8 mouse cellular contexts compared by ENCODE assay signal in the genomic region with DNA sequence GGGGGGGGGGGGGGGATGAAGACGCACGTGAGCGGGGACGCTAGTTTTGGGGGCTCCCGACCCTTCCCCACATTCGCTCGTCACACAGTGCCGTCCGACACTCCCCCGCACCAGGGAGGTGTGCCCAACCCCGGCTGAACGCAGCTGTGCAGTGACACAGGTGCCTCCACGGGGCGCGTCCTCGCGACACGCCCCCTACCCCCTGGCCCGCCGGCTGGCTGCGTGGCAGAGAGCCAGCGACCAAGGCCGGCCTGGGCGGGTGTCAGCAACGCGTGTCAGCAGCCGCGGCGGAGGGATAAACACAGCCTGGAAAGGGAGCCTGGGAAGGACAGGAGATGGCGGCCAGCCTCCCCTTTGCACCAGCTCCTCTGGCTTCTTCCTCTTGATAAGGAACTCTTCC. TPM values are rescaled to one million over a fixed set of nuclear protein-coding genes. Genes with fewer than 3 reads are reported as not detected.
DNase-seq lines count a peak whose midpoint lies in the region; ATAC-seq and TF ChIP-seq lines count a peak whose summit lies in the region.

No protein-coding gene starts in this region.

- peaks cover 84% of the 10 kb centered on the region for H3K4me1 ChIP-seq in heart, embryonic 12.5 days (replicated peaks)
- peaks cover 53% of the 10 kb centered on the region for H3K4me1 ChIP-seq in limb, embryonic 13.5 days
- peaks cover 66% of the 10 kb centered on the region for H3K4me1 ChIP-seq in neural tube, embryonic 11.5 days (ENCODE audit: control insufficient read depth, insufficient read depth, low read length)

- TF ChIP-seq CTCF in gastrocnemius, adult 2 months (IDR thresholded peaks at IDR 0.05), result no peak

- intact Hi-C loops in gastrocnemius, adult 2 months (cut with DNase I), result no loop called here

- H3K4me3 ChIP-seq in gastrocnemius, adult 2 months, result peak overlapping the region; percentile 72
- peak overlapping the region; percentile 82 for H3K4me3 ChIP-seq in heart, embryonic 12.5 days
- peak overlapping the region; percentile 45 for H3K4me3 ChIP-seq in limb, embryonic 13.5 days
- peak overlapping the region; percentile 43 for H3K4me3 ChIP-seq in neural tube, embryonic 11.5 days (ENCODE audit: low read depth, low read length)

- no peak overlapping the region for H3K27ac ChIP-seq in gastrocnemius, adult 2 months
- peak overlapping the region; percentile 99 for H3K27ac ChIP-seq in heart, embryonic 12.5 days (ENCODE audit: poor library complexity, severe bottlenecking)
- H3K27ac ChIP-seq in limb, embryonic 13.5 days, result no peak overlapping the region
- 0 out of 2 replicates have a peak overlapping the region, but pooled peaks have one; percentile 20 for H3K27ac ChIP-seq in neural tube, embryonic 11.5 days (ENCODE audit: low read depth, low read length)

- WGBS in heart, embryonic 12.5 days, result under 1% methylated on average over 30 of the region's 30 CpGs
- WGBS in limb, embryonic 13.5 days, result under 1% methylated on average over 24 of the region's 30 CpGs
- 2% methylated on average over 21 of the region's 30 CpGs for WGBS in neural tube, embryonic 11.5 days

- peak overlapping the region; percentile 97 for H3K9ac ChIP-seq in heart, embryonic 12.5 days
- H3K9ac ChIP-seq in limb, embryonic 13.5 days, result peak overlapping the region; percentile 15
- H3K9ac ChIP-seq in neural tube, embryonic 11.5 days (ENCODE audit: low read length), result peak overlapping the region; percentile 44

- peaks cover 23% of the 10 kb centered on the region; the same call in 1 of the 2 replicates for H3K36me3 ChIP-seq in heart, embryonic 12.5 days
- H3K36me3 ChIP-seq in limb, embryonic 13.5 days, result no peaks in the 10 kb centered on the region
- no peaks in the 10 kb centered on the region for H3K36me3 ChIP-seq in neural tube, embryonic 11.5 days (ENCODE audit: control insufficient read depth, insufficient read depth, low read length)

- DNase-seq in gastrocnemius, adult 2 months, result no peak
- DNase-seq in gastrocnemius, postnatal 25 days, result no peak
- DNase-seq in adrenal gland, postnatal 14 days, result peak; percentile 81
- peak; percentile 27 for DNase-seq in neural tube, embryonic 11.5 days (ENCODE audit: low spot score)
- DNase-seq in right cerebral cortex, postnatal 25 days, result no peak

- H3K4me2 ChIP-seq in heart, embryonic 12.5 days, result peak overlapping the region; percentile 91
- H3K4me2 ChIP-seq in limb, embryonic 13.5 days (replicated peaks), result peak overlapping the region; percentile 79
- peak overlapping the region; percentile 94 for H3K4me2 ChIP-seq in neural tube, embryonic 11.5 days (ENCODE audit: low read depth)

- ATAC-seq in heart, embryonic 12.5 days (ENCODE audit: insufficient number of reproducible peaks, low FRiP score), result peak; percentile 19
- ATAC-seq in limb, embryonic 13.5 days (ENCODE audit: low FRiP score, low read depth), result no peak
- no peak for ATAC-seq in neural tube, embryonic 11.5 days (ENCODE audit: insufficient read depth, low FRiP score, low TSS enrichment)
- ATAC-seq in megakaryocyte progenitor cell, adult 5-6 weeks (replicated peaks; ENCODE audit: poor library complexity), result no peak

- H3K9me3 ChIP-seq in heart, embryonic 12.5 days (replicated peaks), result no peaks in the 10 kb centered on the region
- no peaks in the 10 kb centered on the region for H3K9me3 ChIP-seq in limb, embryonic 13.5 days
- H3K9me3 ChIP-seq in neural tube, embryonic 11.5 days (ENCODE audit: control insufficient read depth, low read length), result no peaks in the 10 kb centered on the region

- no peaks in the 10 kb centered on the region for H3K27me3 ChIP-seq in heart, embryonic 12.5 days (replicated peaks)
- H3K27me3 ChIP-seq in limb, embryonic 13.5 days, result peaks cover 81% of the 10 kb centered on the region
- peaks cover 12% of the 10 kb centered on the region for H3K27me3 ChIP-seq in neural tube, embryonic 11.5 days (ENCODE audit: control insufficient read depth, insufficient read depth, low read length)

RNA-seq across cellular contexts. Expression of a gene that starts 2.9 kb away (rescaled TPM):
- 1 to 10 TPM; 1.4 to 2.2 TPM for total RNA-seq in gastrocnemius, adult 2 months (2021)
- 1 to 10 TPM; 2.1 to 3.7 TPM for total RNA-seq in gastrocnemius, postnatal 25 days (2021)
- 10.7 and 11.1 TPM in 2 replicates for total RNA-seq in adrenal gland, postnatal 14 days (2021)
- 38.2 and 40.5 TPM in 2 replicates for polyA plus RNA-seq in heart, embryonic 12.5 days (2016; fragmentation: Nextera tagmentation; extraction: Ambion mirVana)
- polyA plus RNA-seq in limb, embryonic 13.5 days (2015; fragmentation: Nextera tagmentation; extraction: Ambion mirVana), result 2.7 and 3.1 TPM in 2 replicates
- 16.5 and 18.6 TPM in 2 replicates for polyA plus RNA-seq in neural tube, embryonic 11.5 days (2014; fragmentation: Nextera tagmentation; extraction: Ambion mirVana)
- total RNA-seq in megakaryocyte progenitor cell, adult 5-6 weeks (2015), result not detected in 2 replicates
- total RNA-seq in megakaryocyte progenitor cell, adult 5-6 weeks (2017), result 0.12 TPM in 1 of 2 replicates, not detected in the other

RNA-seq across cellular contexts. Expression of a gene that starts 16.1 kb away (rescaled TPM):
- total RNA-seq in gastrocnemius, adult 2 months (2021), result 1 to 10 TPM; 5.0 to 7.1 TPM
- total RNA-seq in gastrocnemius, postnatal 25 days (2021), result 1 to 10 TPM; 5.6 to 7.7 TPM
- 16.8 and 18.3 TPM in 2 replicates for total RNA-seq in adrenal gland, postnatal 14 days (2021)
- 45.9 and 46.9 TPM in 2 replicates for polyA plus RNA-seq in heart, embryonic 12.5 days (2016; fragmentation: Nextera tagmentation; extraction: Ambion mirVana)
- polyA plus RNA-seq in limb, embryonic 13.5 days (2015; fragmentation: Nextera tagmentation; extraction: Ambion mirVana), result 6.0 and 6.6 TPM in 2 replicates
- 6.1 and 6.7 TPM in 2 replicates for polyA plus RNA-seq in neural tube, embryonic 11.5 days (2014; fragmentation: Nextera tagmentation; extraction: Ambion mirVana)
- 0.12 TPM in 1 of 2 replicates, not detected in the other for total RNA-seq in megakaryocyte progenitor cell, adult 5-6 weeks (2015)
- not detected in 2 replicates for total RNA-seq in megakaryocyte progenitor cell, adult 5-6 weeks (2017)

RNA-seq across cellular contexts. Expression of a gene that starts 43.4 kb away (rescaled TPM):
- under 1 TPM in 1 of 2 experiments, not detected in 1; 0.06 TPM for total RNA-seq in gastrocnemius, adult 2 months (2021)
- under 1 TPM; 0.10 to 0.19 TPM for total RNA-seq in gastrocnemius, postnatal 25 days (2021)
- total RNA-seq in adrenal gland, postnatal 14 days (2021), result 0.41 and 0.60 TPM in 2 replicates
- 1.4 and 2.6 TPM in 2 replicates for polyA plus RNA-seq in heart, embryonic 12.5 days (2016; fragmentation: Nextera tagmentation; extraction: Ambion mirVana)
- polyA plus RNA-seq in limb, embryonic 13.5 days (2015; fragmentation: Nextera tagmentation; extraction: Ambion mirVana), result 0.37 and 0.78 TPM in 2 replicates
- polyA plus RNA-seq in neural tube, embryonic 11.5 days (2014; fragmentation: Nextera tagmentation; extraction: Ambion mirVana), result 0.54 and 0.89 TPM in 2 replicates
- total RNA-seq in megakaryocyte progenitor cell, adult 5-6 weeks (2015), result 0.90 and 1.9 TPM in 2 replicates
- total RNA-seq in megakaryocyte progenitor cell, adult 5-6 weeks (2017), result 2.6 and 3.5 TPM in 2 replicates

RNA-seq across cellular contexts. Expression of a gene that starts 44.9 kb away (rescaled TPM):
- total RNA-seq in gastrocnemius, adult 2 months (2021), result 10 to 100 TPM; 37.0 to 39.8 TPM
- total RNA-seq in gastrocnemius, postnatal 25 days (2021), result 10 to 100 TPM; 33.1 to 40.2 TPM
- 80.9 and 92.2 TPM in 2 replicates for total RNA-seq in adrenal gland, postnatal 14 days (2021)
- polyA plus RNA-seq in heart, embryonic 12.5 days (2016; fragmentation: Nextera tagmentation; extraction: Ambion mirVana), result 52.7 and 57.4 TPM in 2 replicates
- polyA plus RNA-seq in limb, embryonic 13.5 days (2015; fragmentation: Nextera tagmentation; extraction: Ambion mirVana), result 42.1 and 44.6 TPM in 2 replicates
- polyA plus RNA-seq in neural tube, embryonic 11.5 days (2014; fragmentation: Nextera tagmentation; extraction: Ambion mirVana), result 45.8 and 47.0 TPM in 2 replicates
- total RNA-seq in megakaryocyte progenitor cell, adult 5-6 weeks (2015), result 23.5 and 30.9 TPM in 2 replicates
- total RNA-seq in megakaryocyte progenitor cell, adult 5-6 weeks (2017), result 12.2 and 18.1 TPM in 2 replicates

Comparison
In these comparisons a context has a peak if more than half of its experiments do, and no peak if none do; other contexts are left out.
1. DNase-seq: peak in adrenal gland, postnatal 14 days (single experiment) and neural tube, embryonic 11.5 days (single experiment); none in gastrocnemius, adult 2 months (single experiment), gastrocnemius, postnatal 25 days (single experiment) and right cerebral cortex, postnatal 25 days (single experiment).
2. H3K27ac ChIP-seq: peak in heart, embryonic 12.5 days (single experiment) and neural tube, embryonic 11.5 days (single experiment); none in gastrocnemius, adult 2 months (single experiment) and limb, embryonic 13.5 days (single experiment).
3. H3K9ac ChIP-seq: peak in every context shown above with its lines; median percentile 97 in heart, embryonic 12.5 days; 44 in neural tube, embryonic 11.5 days; 15 in limb, embryonic 13.5 days.
4. RNA of a gene that starts 16.1 kb away (total RNA-seq): 16.8 to 18.3 TPM in adrenal gland, postnatal 14 days, 5.6 to 7.7 TPM in gastrocnemius, postnatal 25 days and 5.0 to 7.1 TPM in gastrocnemius, adult 2 months; 0.12 TPM in megakaryocyte progenitor cell, adult 5-6 weeks; every median in the first group is over 4 times any median in the second.
5. Peak in every context shown above with its lines, with median percentiles within 50 percentile points of each other: H3K4me3 ChIP-seq and H3K4me2 ChIP-seq.